Mouse (Mus musculus) small intestine, adult 2 months (tissue): ENCODE measurements around the gene Rpp25l. TPM values are rescaled to one million over a fixed set of nuclear protein-coding genes. Genes with fewer than 3 reads are reported as not detected.

Experiments
- H3K27ac ChIP-seq: fragments of 200-500 bp; 2 replicates; pipeline ENCODE4 v1.5.1; 2012; ENCODE audit warnings: low read depth, low read length, control low read depth, inconsistent platforms; ENCODE audit not compliant: insufficient read depth
- H3K27me3 ChIP-seq: fragments of 200-500 bp; 2 replicates; pipeline ENCODE4 v1.6.1; 2012; ENCODE audit warnings: mild to moderate bottlenecking, moderate library complexity, low read length, inconsistent platforms; ENCODE audit not compliant: control insufficient read depth, insufficient read depth
- H3K36me3 ChIP-seq: fragments of 200-500 bp; 2 replicates; pipeline ENCODE4 v1.6.1; 2012; ENCODE audit warnings: mild to moderate bottlenecking, low read length, control low read depth, inconsistent platforms; ENCODE audit not compliant: control insufficient read depth, insufficient read depth
- H3K4me1 ChIP-seq: fragments of 200-500 bp; 2 replicates; pipeline ENCODE4 v1.6.1; 2012; ENCODE audit warnings: low read length, inconsistent platforms, mixed read lengths; ENCODE audit not compliant: control insufficient read depth, insufficient read depth, insufficient read length
- H3K4me3 ChIP-seq: fragments of 200-500 bp; 2 replicates; pipeline ENCODE4 v1.5.1; 2012; ENCODE audit warnings: low read depth, mild to moderate bottlenecking, control low read depth, inconsistent platforms, low read length, moderate library complexity
- CTCF ChIP-seq: fragments of 200-500 bp; IDR thresholded peaks from 2 replicates; pipeline ENCODE4 v1.5.1; 2012; ENCODE audit warnings: low read depth, mild to moderate bottlenecking, control low read depth, inconsistent platforms, low read length, moderate library complexity, mixed read lengths; ENCODE audit not compliant: insufficient replicate concordance, insufficient read length; ENCODE audit errors: extremely low read depth
- POLR2A ChIP-seq: fragments of 200-500 bp; IDR thresholded peaks from 2 replicates; pipeline ENCODE4 v1.6.1; 2012; ENCODE audit warnings: low read depth, mild to moderate bottlenecking, control low read depth, inconsistent platforms, low read length, moderate library complexity
- WGBS: fragments of 180-500 bp; shearing (Covaris S2); methylation state at CpG from one replicate; pipeline ENCODE4 v1.1.7; 2018; 5-methylcytosine and 5-hydroxymethylcytosine counted together
- polyA plus RNA-seq: library from polyadenylated mRNA; depleted of rRNA; stranded (reverse); fragments of >200 nt; gene quantifications from 2 replicates; pipeline ENCODE4 v1.2.3, GENCODE M21; 2012; rRNA removed

Gene Rpp25l
- polyA plus RNA-seq, 1 experiment = 48.7 TPM

GRCm38 (mm10) chr4:41664533-41664932 lies 48.8 kb downstream of the Rpp25l start:
- Histone ChIP-seq H3K4me1 (no peaks in the 10 kb centered on the region; the same call in 1 of the 2 replicates), H3K4me3 (no peak overlapping the region), H3K36me3 (no peaks in the 10 kb centered on the region), H3K27ac (no peak overlapping the region), H3K27me3 (no peaks in the 10 kb centered on the region)
- TF ChIP-seq CTCF = no peak
- no peak for TF ChIP-seq POLR2A
- WGBS = 11% methylated on average over 7 of the region's 7 CpGs

GRCm38 (mm10) chr4:41663614-41664013 lies 49.7 kb downstream of the Rpp25l start:
- Histone ChIP-seq H3K27me3 (no peaks in the 10 kb centered on the region), H3K27ac (no peak overlapping the region), H3K4me3 (no peak overlapping the region), H3K36me3 (no peaks in the 10 kb centered on the region), H3K4me1 (peaks cover 2% of the 10 kb centered on the region; the same call in 1 of the 2 replicates)
- 60% methylated on average over 9 of the region's 9 CpGs for WGBS
- TF ChIP-seq POLR2A (no peak), CTCF (no peak)

GRCm38 (mm10) chr4:41662723-41663122 lies 50.6 kb downstream of the Rpp25l start:
- Histone ChIP-seq H3K27me3 (no peaks in the 10 kb centered on the region), H3K27ac (no peak overlapping the region), H3K4me1 (peaks cover 7% of the 10 kb centered on the region; the same call in 1 of the 2 replicates), H3K4me3 (no peak overlapping the region), H3K36me3 (no peaks in the 10 kb centered on the region)
- WGBS = 79% methylated on average over 11 of the region's 11 CpGs
- TF ChIP-seq CTCF = no peak
- no peak for TF ChIP-seq POLR2A

Other genes with a start within 250 kb of the Rpp25l start
- gene Kif24, start 248.6 kb downstream of the Rpp25l start, polyA plus RNA-seq = 0.62 and 1.1 TPM in 2 replicates
- 4.8 and 10.5 TPM in 2 replicates for gene Nudt2, start 248.4 kb downstream of the Rpp25l start, polyA plus RNA-seq
- 4.6 and 10.2 TPM in 2 replicates for gene AI464131, start 210.5 kb downstream of the Rpp25l start, polyA plus RNA-seq
- 0.37 TPM in 1 of 2 replicates, not detected in the other for gene 1110017D15Rik, start 196.2 kb downstream of the Rpp25l start, polyA plus RNA-seq
- gene Fam219a, start 144.0 kb downstream of the Rpp25l start, polyA plus RNA-seq = 12.5 and 16.0 TPM in 2 replicates
- 1.3 and 5.4 TPM in 2 replicates for gene Dnaic1, start 143.8 kb downstream of the Rpp25l start, polyA plus RNA-seq
- 7.6 and 9.3 TPM in 2 replicates for gene Enho, start 73.2 kb downstream of the Rpp25l start, polyA plus RNA-seq
- gene Cntfr, start 16.4 kb downstream of the Rpp25l start, polyA plus RNA-seq = 1.7 and 2.0 TPM in 2 replicates
- 24.8 and 28.6 TPM in 2 replicates for gene Il11ra1, start 13.5 kb downstream of the Rpp25l start, polyA plus RNA-seq
- 35.0 and 69.5 TPM in 2 replicates for gene Dctn3, start 9.6 kb upstream of the Rpp25l start, polyA plus RNA-seq
- gene Arid3c, start 17.6 kb upstream of the Rpp25l start, polyA plus RNA-seq = 0.09 TPM in 1 of 2 replicates, not detected in the other
- 57.5 and 104 TPM in 2 replicates for gene Galt, start 41.7 kb upstream of the Rpp25l start, polyA plus RNA-seq
- gene Sigmar1, start 42.6 kb upstream of the Rpp25l start, polyA plus RNA-seq = 28.1 and 44.0 TPM in 2 replicates
- 11.7 and 14.6 TPM in 2 replicates for gene Ccl27a, start 60.7 kb upstream of the Rpp25l start, polyA plus RNA-seq
- gene Gm21541, start 190.1 kb upstream of the Rpp25l start, polyA plus RNA-seq = 3.4 TPM in 1 of 2 replicates, not detected in the other
- 0.18 and 0.56 TPM in 2 replicates for gene Gm20878, start 228.0 kb upstream of the Rpp25l start, polyA plus RNA-seq